12 mouse cellular contexts compared by ENCODE assay signal in the genomic region with DNA sequence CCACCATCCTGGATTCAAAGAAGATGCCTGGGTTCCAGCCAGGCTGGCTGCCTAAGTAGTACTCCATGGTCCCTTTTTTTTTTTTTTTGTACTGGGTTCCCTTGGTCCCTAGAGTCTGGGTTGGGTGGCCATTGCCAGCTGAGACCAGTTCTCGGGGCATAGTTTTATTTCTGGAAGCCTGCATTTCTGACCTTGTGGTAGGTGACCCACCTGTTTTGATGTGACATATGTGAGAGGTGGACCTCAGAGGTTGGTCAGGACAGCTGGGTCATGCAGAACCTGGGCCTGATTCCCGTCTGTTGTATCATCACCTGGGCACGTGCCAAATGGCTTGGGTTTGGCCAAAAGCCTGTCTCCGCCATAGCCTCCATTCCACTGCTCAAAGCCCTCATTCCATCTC. TPM values are rescaled to one million over a fixed set of nuclear protein-coding genes. Genes with fewer than 3 reads are reported as not detected.
DNase-seq lines count a peak whose midpoint lies in the region; ATAC-seq and TF ChIP-seq lines count a peak whose summit lies in the region.
"Had no signal": no experiment of that assay in that cellular context is flagged by ENCODE, and none has a peak within 500 bp of the region (broad histone marks: within the 10 kb centered on the region; RNA-seq: fewer than 3 reads in every experiment).

No protein-coding gene starts in this region.

- H3K27ac ChIP-seq in gastrocnemius, adult 2 months, result peak overlapping the region; percentile 92
- no peak overlapping the region for H3K27ac ChIP-seq in cerebellum, adult 2 months (ENCODE audit: insufficient read depth, low read length)
- H3K27ac ChIP-seq in liver, embryonic 13.5 days, result 0 out of 2 replicates have a peak overlapping the region, but pooled peaks have one; percentile 98
- H3K27ac ChIP-seq: forebrain, embryonic 12.5 days; hindbrain, embryonic 12.5 days had no signal

- H3K27me3 ChIP-seq in cerebellum, adult 2 months (ENCODE audit: control insufficient read depth, insufficient read depth, low read length), result no peaks in the 10 kb centered on the region
- H3K27me3 ChIP-seq in liver, embryonic 13.5 days, result no peaks in the 10 kb centered on the region
- H3K27me3 ChIP-seq: embryonic facial prominence, embryonic 15.5 days; forebrain, embryonic 12.5 days; hindbrain, embryonic 12.5 days had no signal

- no peak for DNase-seq in gastrocnemius, adult 2 months
- no peak for DNase-seq in gastrocnemius, postnatal 4 days (ENCODE audit: low spot score in 2 of 2)
- DNase-seq in left cerebral cortex, postnatal 4 days, result peak; percentile 76
- DNase-seq in left cerebral cortex, adult 8-10 months (ENCODE audit: low spot score in 2 of 2), result no peak
- DNase-seq in cerebellum, adult 2 months, result peak; percentile 69 to 73
- no peak for DNase-seq in liver, embryonic 13.5 days
- no peak for DNase-seq in spleen, postnatal 10 days (ENCODE audit: low spot score in 2 of 2)
- DNase-seq in gastrocnemius, postnatal 36 days, result no peak
- DNase-seq: thymus, postnatal 14 days had no signal

- peaks cover 74% of the 10 kb centered on the region for H3K36me3 ChIP-seq in liver, embryonic 13.5 days
- H3K36me3 ChIP-seq: embryonic facial prominence, embryonic 15.5 days; forebrain, embryonic 12.5 days; hindbrain, embryonic 12.5 days had no signal

- no peak for ATAC-seq in liver, embryonic 13.5 days (ENCODE audit: low read depth)

- TF ChIP-seq CTCF in gastrocnemius, adult 2 months (IDR thresholded peaks at IDR 0.05), result no peak
- TF ChIP-seq CTCF in cerebellum, adult 2 months (IDR thresholded peaks at IDR 0.05; ENCODE audit: borderline replicate concordance, insufficient read depth, low read depth, low read length), result no peak

- H3K4me1 ChIP-seq in cerebellum, adult 2 months (ENCODE audit: control insufficient read depth, insufficient read depth, low read length), result peaks cover 55% of the 10 kb centered on the region
- peaks cover 100% of the 10 kb centered on the region for H3K4me1 ChIP-seq in liver, embryonic 13.5 days (replicated peaks)

- WGBS in cerebellum, adult 2 months, result 16% methylated on average over 4 of the region's 4 CpGs
- WGBS in liver, embryonic 13.5 days (ENCODE audit: insufficient replicate concordance), result 71% methylated on average over 4 of the region's 4 CpGs

- H3K9me3 ChIP-seq in liver, embryonic 13.5 days (replicated peaks), result no peaks in the 10 kb centered on the region
- H3K9me3 ChIP-seq: embryonic facial prominence, embryonic 15.5 days; forebrain, embryonic 12.5 days; hindbrain, embryonic 12.5 days had no signal

- intact Hi-C loops in gastrocnemius, adult 2 months (cut with DNase I), result no loop called here
- intact Hi-C loops in left cerebral cortex, postnatal 4 days (cut with DNase I), result no loop called here
- intact Hi-C loops in gastrocnemius, postnatal 36 days (cut with DNase I), result no loop called here

- TF ChIP-seq POLR2A in cerebellum, adult 2 months (IDR thresholded peaks at IDR 0.05; ENCODE audit: borderline replicate concordance, insufficient read depth, low read length), result no peak

- peak overlapping the region; percentile 95 for H3K4me2 ChIP-seq in liver, embryonic 13.5 days
- H3K4me2 ChIP-seq: embryonic facial prominence, embryonic 15.5 days; forebrain, embryonic 12.5 days; hindbrain, embryonic 12.5 days had no signal

- H3K9ac ChIP-seq in liver, embryonic 13.5 days, result no peak overlapping the region
- H3K9ac ChIP-seq: embryonic facial prominence, embryonic 15.5 days; forebrain, embryonic 12.5 days; hindbrain, embryonic 12.5 days had no signal

- no peak overlapping the region for H3K4me3 ChIP-seq in gastrocnemius, adult 2 months
- H3K4me3 ChIP-seq in cerebellum, adult 2 months (replicated peaks; ENCODE audit: insufficient read depth, low read depth, low read length), result no peak overlapping the region
- no peak overlapping the region for H3K4me3 ChIP-seq in liver, embryonic 13.5 days (replicated peaks)
- H3K4me3 ChIP-seq: embryonic facial prominence, embryonic 15.5 days; forebrain, embryonic 12.5 days; hindbrain, embryonic 12.5 days had no signal

RNA-seq across cellular contexts. Expression of gene Adgrg1, which starts 15.2 kb away (rescaled TPM):
- total RNA-seq in gastrocnemius, adult 2 months (2021), result 10 to 100 TPM; 20.7 to 27.4 TPM
- total RNA-seq in gastrocnemius, postnatal 4 days (2021), result 10 to 100 TPM in 1 of 2 experiments, 1 to 10 TPM in 1; 9.6 to 10.0 TPM
- total RNA-seq in left cerebral cortex, postnatal 4 days (2021), result 100 to 1,000 TPM; 125 to 153 TPM
- 10 to 100 TPM; 72.9 to 94.8 (median 80.5) TPM for total RNA-seq in left cerebral cortex, adult 8-10 months (2022)
- polyA plus RNA-seq in cerebellum, adult 2 months (2012; rRNA removed), result 75.8 and 79.1 TPM in 2 replicates
- polyA plus RNA-seq in liver, embryonic 13.5 days (2015; fragmentation: Nextera tagmentation; extraction: Ambion mirVana), result 42.7 and 55.6 TPM in 2 replicates
- total RNA-seq in gastrocnemius, postnatal 36 days (2021), result 10 to 100 TPM; 20.9 to 25.5 TPM

RNA-seq across cellular contexts. Expression of gene Adgrg3, which starts 27.8 kb away (rescaled TPM):
- under 1 TPM; 0.28 to 0.43 TPM for total RNA-seq in gastrocnemius, adult 2 months (2021)
- total RNA-seq in gastrocnemius, postnatal 4 days (2021), result 1 to 10 TPM in 1 of 2 experiments, under 1 TPM in 1; 0.96 to 1.4 TPM
- 1 to 10 TPM; 1.1 to 2.1 TPM for total RNA-seq in left cerebral cortex, postnatal 4 days (2021)
- total RNA-seq in left cerebral cortex, adult 8-10 months (2022), result under 1 TPM in 2 of 4 experiments, not detected in 2; 0.27 to 0.30 TPM
- 0.16 and 0.25 TPM in 2 replicates for polyA plus RNA-seq in cerebellum, adult 2 months (2012; rRNA removed)
- polyA plus RNA-seq in liver, embryonic 13.5 days (2015; fragmentation: Nextera tagmentation; extraction: Ambion mirVana), result 5.5 and 6.0 TPM in 2 replicates
- under 1 TPM; 0.20 to 0.52 TPM for total RNA-seq in gastrocnemius, postnatal 36 days (2021)

Comparison
In these comparisons a context has a peak if more than half of its experiments do, and no peak if none do; other contexts are left out.
1. DNase-seq: peak in left cerebral cortex, postnatal 4 days (single experiment) and cerebellum, adult 2 months (2 of 2); none in gastrocnemius, adult 2 months (single experiment), gastrocnemius, postnatal 4 days (0 of 2), left cerebral cortex, adult 8-10 months (0 of 2), liver, embryonic 13.5 days (single experiment), spleen, postnatal 10 days (0 of 2) and gastrocnemius, postnatal 36 days (0 of 2).